Mouse (Mus musculus) embryo, embryonic 10.5 days (tissue): ENCODE data around the gene Clcnka.

Source experiments
- DNase-seq: peaks from one replicate; pipeline ENCODE4 v3.0.0-alpha.2; 2015; ENCODE audit warnings: low spot score

The Clcnka gene

DNA sequence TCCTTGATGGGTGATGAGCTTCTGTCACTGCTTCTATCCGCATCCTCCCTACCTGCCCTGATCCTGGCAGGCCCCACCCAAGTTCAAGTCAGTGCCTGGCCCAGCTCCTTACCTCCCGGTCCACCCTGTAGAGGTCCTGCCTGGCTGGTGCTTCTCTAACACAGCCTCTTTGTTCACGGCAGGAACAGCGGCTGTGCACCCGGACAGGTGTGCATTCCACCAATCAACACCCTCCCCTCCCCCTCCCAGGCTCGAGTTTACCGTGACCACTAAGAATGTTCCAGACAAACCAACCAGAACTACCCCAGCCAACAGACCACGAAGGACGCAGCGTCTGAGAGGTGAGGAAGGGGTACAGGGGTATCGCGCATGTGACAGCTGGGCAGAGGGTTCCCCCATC, at the start of gene Clcnka:
TSS of gene Clcnka (minus strand) at position 180 of the 400 bp plus-strand sequence.
- no peak for DNase-seq

DNA sequence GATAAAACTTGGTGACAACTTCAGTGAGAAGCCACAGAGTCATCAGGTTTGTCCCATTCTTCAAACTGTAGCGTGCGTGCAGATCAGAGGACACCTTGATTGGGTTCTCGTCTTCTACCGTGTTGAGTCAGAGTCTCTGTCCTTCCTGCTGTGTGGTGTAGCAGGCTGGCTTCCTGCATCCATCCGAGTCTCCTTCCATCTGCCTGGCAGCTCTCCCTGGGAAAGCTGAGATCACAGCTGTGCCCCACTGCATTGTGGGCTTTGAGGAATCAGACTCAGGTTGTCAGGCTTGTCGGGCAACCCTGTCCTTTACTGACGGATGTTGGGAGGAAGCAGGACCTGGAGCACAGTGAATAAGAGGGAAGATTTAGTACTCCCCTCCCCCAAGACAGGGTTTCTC, 47.7 kb upstream of the Clcnka start:
- no peak for DNase-seq

- DNase-seq, result peak; percentile 23
These were observed 46.8 kb upstream of the Clcnka start for GRCm38 (mm10) chr4:141445328-141445720.

DNA sequence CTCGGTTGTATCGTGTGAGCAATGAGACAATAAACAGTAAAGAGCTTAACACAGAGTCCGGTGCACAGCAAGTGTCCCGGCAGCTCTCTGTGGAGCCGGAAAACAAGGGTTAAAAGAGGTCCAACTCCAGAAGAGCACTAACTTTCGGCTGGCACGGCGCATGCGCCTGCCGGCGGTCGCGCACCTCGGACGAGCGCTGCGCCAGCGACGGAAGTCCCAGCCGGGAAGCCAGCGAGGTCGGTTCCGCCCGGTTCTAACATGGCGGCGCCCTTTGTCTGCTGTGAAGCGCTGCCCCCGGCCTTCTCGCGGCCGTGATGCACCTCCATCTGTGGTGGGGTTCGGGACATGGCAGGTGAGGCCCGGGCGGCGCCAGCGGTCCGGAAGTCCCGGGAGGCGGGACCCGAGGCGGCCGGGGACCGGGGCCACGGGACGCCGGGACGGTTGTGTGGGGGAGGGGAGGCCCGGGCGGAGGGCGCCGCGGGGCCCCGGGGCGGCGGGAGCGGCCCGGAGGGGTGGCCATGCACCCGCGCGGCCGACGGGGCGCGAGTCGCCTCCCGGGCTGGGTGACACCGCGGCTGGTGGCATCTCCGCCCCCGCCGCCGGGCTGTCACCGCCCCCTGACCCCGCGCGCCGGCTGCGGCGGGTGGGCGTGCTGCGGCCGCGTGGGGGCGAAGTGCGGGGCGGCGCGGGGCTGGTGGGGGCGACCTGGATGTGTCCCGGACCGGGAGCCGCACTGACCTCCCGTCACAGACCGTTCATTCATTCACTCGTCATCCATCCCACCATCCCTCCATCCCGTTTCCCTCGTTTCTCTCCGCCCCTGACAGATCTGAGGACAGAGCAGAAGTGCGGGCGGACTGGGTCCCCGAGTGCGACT, 46.2 kb upstream of the Clcnka start, which contains the start of gene Zbtb17:
TSS of gene Zbtb17 (plus strand) at position 204 of the 877 bp plus-strand sequence.
- peak; percentile 92 for DNase-seq

DNA sequence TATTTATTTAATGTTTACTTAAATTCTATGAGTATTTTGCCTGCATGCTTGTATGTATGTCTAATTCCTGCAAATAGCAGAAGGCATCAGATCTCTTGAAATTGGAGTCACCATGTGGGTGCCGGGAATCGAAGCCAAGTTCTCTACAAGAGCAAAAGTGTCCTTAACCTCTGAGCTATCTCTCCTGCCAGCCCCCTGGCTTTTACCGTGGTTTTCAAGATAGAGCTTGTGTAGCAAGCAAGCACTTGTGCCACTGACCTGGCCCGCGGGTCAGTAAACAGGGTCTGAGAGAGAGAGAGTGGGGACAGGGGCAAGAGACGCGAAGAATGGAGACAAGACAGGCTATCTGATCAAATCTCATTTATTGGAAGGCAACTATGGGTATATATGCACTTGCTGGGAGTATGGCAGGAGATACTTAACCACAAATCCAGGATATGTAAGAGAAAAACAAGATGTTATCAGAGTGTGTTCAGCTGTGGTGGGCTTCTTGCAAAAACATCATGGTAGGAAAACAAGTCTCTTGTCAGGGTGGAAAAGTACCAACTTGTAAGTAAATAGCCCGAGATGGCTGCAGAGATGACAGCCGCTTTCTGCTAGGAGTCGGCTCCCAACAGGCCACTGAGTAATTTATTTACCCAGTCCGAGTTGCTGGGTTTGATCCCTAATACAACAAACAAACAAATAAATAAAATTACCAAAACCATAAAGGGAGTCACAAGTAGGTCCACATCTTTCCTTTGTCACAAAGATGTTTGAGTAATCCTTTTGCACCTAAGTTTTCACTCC, 45.3 kb upstream of the Clcnka start:
- no peak for DNase-seq

- DNase-seq, result no peak
These were observed 42.4 kb upstream of the Clcnka start for GRCm38 (mm10) chr4:141440877-141441276.

GRCm38 (mm10) chr4:141439083-141439803, 40.7 kb upstream of the Clcnka start:
- no peak for DNase-seq

DNA sequence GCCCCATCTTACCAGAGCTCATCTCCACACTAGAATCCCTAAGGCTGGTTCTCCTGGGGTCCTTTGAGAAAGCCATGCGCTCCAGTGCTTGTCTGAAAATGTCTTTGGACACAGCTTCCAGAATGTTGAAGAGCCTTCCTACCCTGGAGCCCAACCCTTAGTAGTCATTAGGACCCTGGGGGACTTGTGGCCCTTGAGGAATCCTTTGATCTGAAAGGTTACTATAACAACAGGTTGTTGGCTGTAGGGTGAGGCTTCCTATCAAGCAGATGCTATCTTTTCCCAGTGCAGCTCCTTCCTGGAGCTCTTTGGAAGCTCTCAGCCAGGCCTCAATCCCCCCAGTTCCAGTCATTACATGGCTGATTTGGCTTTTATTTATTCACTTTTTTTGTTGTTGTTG, 37.5 kb upstream of the Clcnka start, which contains the start of gene Srarp:
TSS of gene Srarp (minus strand) at position 132 of the 400 bp plus-strand sequence.
- no peak for DNase-seq

DNA sequence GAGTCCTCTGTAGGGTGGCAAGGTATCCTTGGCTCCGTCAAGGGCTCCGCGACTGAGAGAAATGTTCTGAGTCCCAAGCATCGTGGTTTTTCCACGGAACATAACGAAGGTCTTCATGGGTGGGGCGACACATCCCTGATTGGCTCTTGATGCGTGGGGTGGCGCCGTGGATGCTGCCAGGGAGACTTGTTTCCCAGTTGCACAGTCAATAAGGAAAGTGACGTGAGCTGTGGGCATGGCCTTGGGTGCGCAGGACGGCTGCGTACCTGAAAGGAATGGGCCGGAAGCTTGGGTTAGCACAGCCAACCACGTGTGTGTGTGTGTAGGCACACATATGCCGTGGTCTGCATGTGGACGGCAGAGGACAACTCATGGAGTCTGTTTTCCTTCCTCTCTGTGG, 34.7 kb upstream of the Clcnka start:
- no peak for DNase-seq

GRCm38 (mm10) chr4:141432666-141433065, 34.1 kb upstream of the Clcnka start:
- no peak for DNase-seq

DNA sequence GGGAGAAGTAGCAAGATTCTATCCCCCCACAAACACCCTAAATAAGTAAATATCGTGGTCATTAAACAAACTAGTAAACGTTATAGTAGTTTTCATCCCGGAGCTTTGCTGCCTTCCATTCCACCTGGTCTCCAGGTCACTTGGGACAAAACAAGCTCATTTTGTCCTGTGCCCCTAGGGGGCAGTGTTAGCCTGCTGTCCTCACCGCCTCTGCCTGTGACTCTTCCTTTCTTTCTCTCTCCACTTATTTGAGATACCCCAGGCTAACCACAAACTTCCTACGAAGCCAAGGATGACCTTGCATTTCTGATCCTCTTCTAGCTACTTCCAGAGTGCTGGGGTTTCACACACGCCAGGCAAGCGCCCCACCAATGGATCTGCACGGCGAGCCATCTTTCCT, 32.5 kb upstream of the Clcnka start:
- DNase-seq, result peak; percentile 81

- peak; percentile 29 for DNase-seq
These were observed 31.3 kb upstream of the Clcnka start for GRCm38 (mm10) chr4:141429847-141430246.

GRCm38 (mm10) chr4:141429381-141429780, 30.9 kb upstream of the Clcnka start:
- DNase-seq, result no peak

GRCm38 (mm10) chr4:141427921-141428320, 29.4 kb upstream of the Clcnka start:
- no peak for DNase-seq

- DNase-seq, result no peak
These were observed 28.5 kb upstream of the Clcnka start for GRCm38 (mm10) chr4:141426796-141427745.

GRCm38 (mm10) chr4:141425484-141426479, 27.3 kb upstream of the Clcnka start:
- peak; percentile 47 for DNase-seq

GRCm38 (mm10) chr4:141423691-141424431, 25.3 kb upstream of the Clcnka start:
- DNase-seq, result no peak

DNA sequence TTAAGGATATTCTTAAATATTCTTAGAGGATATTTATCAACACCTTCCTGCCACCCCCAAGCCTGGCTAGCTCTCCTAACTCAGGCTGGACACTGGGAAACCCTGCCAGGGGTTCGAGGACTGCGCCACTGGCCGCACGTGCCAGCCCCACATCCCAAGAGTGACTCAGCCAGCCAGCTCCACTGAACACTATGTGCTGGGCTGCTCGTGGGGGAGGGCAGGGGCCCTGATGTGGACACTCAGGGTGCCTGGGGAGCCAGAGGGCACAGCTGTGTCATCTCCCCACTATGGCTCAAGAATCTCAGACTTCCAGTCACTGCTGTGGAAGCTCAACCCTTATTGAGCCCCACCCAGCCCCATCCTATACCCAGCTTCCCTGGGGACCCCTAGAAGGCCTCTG, 24.8 kb upstream of the Clcnka start:
- no peak for DNase-seq

DNA sequence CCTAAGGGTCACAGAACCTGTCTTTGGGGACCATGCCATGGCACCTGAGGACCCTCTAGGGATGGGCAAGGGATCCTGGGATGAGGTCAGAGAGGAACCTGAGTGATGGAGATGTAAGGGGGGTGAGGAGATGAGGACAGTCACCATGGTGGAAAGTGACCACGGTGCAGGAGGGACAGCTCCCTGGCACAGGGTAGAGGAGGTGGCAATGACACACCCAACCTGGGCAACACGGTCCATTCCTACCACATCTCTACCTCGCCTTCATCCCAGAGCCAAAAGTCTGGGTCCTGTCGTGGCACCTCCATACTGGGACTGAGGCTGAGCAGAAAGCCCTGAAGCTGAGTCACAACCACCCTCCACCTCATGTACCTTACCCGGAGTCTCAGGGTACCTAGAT, 24.3 kb upstream of the Clcnka start:
- no peak for DNase-seq
